Mouse (Mus musculus): ENCODE results near the gene Hmgn2. TPM values are rescaled to one million over a fixed set of nuclear protein-coding genes. Genes with fewer than 3 reads are reported as not detected.

Gene Hmgn2
- polyA plus RNA-seq (2012; rRNA removed): 288 and 295 TPM in 2 replicates

DNA sequence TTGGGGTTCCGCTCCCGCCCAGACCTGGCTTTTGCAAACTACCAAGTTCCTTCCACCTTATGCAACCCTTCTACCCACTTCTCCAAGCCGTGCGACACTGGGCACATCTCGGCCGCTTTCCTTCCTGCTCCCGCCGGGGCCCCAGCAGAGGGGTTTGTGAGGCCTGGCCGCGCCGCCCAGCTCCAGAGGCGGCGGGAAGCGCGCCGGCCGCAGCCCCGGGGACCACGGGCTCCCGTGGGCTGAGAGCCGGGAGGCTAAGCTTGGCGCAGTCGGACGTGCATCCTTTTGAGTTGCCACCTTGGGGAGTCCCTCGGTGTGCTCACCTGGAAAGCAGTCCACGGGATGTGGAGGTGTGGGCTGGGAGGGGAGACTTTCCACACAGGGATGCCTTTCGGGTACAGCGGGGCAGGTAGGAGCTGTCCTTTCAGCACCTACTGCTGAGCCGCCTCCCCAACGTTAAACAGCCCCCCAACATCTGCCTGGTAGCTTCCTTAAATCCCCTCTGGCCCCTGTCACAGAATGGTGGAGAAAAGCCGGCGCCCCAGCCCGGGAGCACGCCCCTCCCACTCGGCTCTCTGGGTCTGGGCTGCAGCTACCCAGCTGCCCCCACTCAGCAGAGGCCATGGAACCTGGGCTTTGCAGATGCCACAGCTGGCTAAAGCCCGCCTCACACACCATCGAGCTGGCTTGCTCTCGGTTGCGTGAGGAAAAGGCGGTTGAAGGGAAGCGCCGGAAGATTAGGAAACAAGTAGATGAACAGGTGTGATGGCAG, at the start of gene Hmgn2:
Gene Hmgn2 (minus strand): TSS at position 501 of the 772 bp plus-strand sequence.

DNA sequence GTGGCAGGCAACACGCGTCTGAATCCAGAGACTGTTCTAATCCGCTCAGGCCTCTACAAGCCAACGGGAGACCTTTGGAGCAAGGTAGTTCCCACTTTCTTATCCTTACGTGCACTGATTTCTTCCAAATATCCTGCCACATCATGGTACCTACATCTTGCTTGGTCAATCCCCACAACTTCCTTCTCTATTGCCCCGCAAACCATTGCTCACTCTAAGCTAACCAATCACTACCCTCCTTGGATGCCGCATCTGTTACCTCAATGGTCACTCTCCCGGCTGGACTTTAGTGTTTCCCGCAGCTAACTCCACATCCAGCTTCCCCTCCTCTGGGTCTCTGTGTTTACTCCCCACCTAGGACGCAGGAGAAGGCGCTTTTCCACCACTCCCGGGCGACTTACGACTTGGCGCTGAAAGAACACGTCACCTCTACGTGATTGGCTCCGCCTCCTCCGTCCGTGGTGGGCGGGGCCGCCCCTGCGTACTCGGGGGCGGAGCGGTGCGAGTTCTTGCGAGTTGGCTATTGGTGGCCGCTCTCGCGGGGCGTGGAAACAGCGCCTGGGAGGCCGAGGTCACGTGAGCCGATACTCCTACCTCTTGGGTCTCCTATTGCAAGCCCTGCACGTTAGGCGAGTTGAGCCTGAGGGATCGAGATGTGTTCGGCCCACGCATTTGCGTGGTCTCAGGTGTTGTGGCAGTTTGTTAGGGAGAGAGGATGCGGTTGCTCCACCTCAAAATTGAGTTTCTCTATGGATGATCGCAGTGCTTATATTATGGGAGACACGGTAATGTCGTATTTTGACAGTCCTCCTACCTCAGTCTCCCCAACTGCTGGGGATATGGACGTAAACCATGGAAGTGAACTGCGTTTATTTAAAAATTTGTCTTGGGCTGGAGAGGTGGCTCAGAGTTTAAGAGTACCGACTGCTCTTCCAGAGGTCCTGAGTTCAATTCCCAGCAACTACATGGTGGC, 32.3 kb upstream of the Hmgn2 start, which contains the start of gene Dhdds:
Gene Dhdds (minus strand): TSS at position 453 of the 973 bp plus-strand sequence.

Other genes starting within 250 kb of the Hmgn2 start
- 9.7 and 12.6 TPM in 2 replicates for gene Arid1a, start 211.9 kb downstream of the Hmgn2 start, polyA plus RNA-seq (2012; rRNA removed)
- 24.4 and 28.9 TPM in 2 replicates for gene Rps6ka1, start 80.9 kb downstream of the Hmgn2 start, polyA plus RNA-seq (2012; rRNA removed)
- 12.7 and 14.1 TPM in 2 replicates for gene Dhdds, start 32.3 kb upstream of the Hmgn2 start, polyA plus RNA-seq (2012; rRNA removed)
- gene Lin28a, start 50.2 kb upstream of the Hmgn2 start, polyA plus RNA-seq (2012; rRNA removed): 1.1 and 1.5 TPM in 2 replicates
- gene Zfp683, start 85.2 kb upstream of the Hmgn2 start, polyA plus RNA-seq (2012; rRNA removed): 0.01 and 0.02 TPM in 2 replicates
- gene Crybg2, start 92.2 kb upstream of the Hmgn2 start, polyA plus RNA-seq (2012; rRNA removed): 0.07 and 0.48 TPM in 2 replicates
- 14.2 and 19.7 TPM in 2 replicates for gene Cd52, start 126.4 kb upstream of the Hmgn2 start, polyA plus RNA-seq (2012; rRNA removed)
- 1.2 and 1.5 TPM in 2 replicates for gene Ubxn11, start 133.9 kb upstream of the Hmgn2 start, polyA plus RNA-seq (2012; rRNA removed)
- gene Sh3bgrl3, start 160.1 kb upstream of the Hmgn2 start, polyA plus RNA-seq (2012; rRNA removed): 61.5 and 81.2 TPM in 2 replicates
- gene Cep85, start 218.5 kb upstream of the Hmgn2 start, polyA plus RNA-seq (2012; rRNA removed): 14.3 and 19.2 TPM in 2 replicates
- not detected in 2 replicates for gene Gm7534, start 234.4 kb upstream of the Hmgn2 start, polyA plus RNA-seq (2012; rRNA removed)